Mouse (Mus musculus): ENCODE results near the gene Coro2b.

- no peak for TF ChIP-seq EP300 (IDR thresholded peaks at IDR 0.05; ENCODE audit: insufficient read depth, low read depth, low read length)
- TF ChIP-seq CTCF (IDR thresholded peaks at IDR 0.05; ENCODE audit: low read depth, low read length): no peak
Measured at GRCm38 (mm10) chr9:62540736-62541135, 3.9 kb upstream of the Coro2b start.

Measured in ES-Bruce4 (cell line).